Comparison of ENCODE assay signal across 8 mouse cellular contexts in genomic region chr7:19094826-19095750, GRCm38 (mm10). TPM values are rescaled to one million over a fixed set of nuclear protein-coding genes. Genes with fewer than 3 reads are reported as not detected.
DNase-seq lines count a peak whose midpoint lies in the region; ATAC-seq lines count a peak whose summit lies in the region.

No protein-coding gene starts in this region.

- WGBS in heart, embryonic 13.5 days: under 1% methylated on average over 83 of the region's 87 CpGs

- peak overlapping the region; percentile 92 for H3K4me2 ChIP-seq in heart, embryonic 13.5 days

- peak overlapping the region; percentile 97 for H3K9ac ChIP-seq in heart, embryonic 13.5 days

- peaks cover 48% of the 10 kb centered on the region for H3K4me1 ChIP-seq in heart, embryonic 13.5 days

- peaks cover 9% of the 10 kb centered on the region for H3K27me3 ChIP-seq in heart, embryonic 13.5 days (replicated peaks)

- H3K27ac ChIP-seq in heart, embryonic 13.5 days (replicated peaks): peak overlapping the region; percentile 99

- no peak for ATAC-seq in heart, embryonic 13.5 days (ENCODE audit: extremely low read depth, insufficient number of reproducible peaks, low FRiP score, low TSS enrichment)
- ATAC-seq in megakaryocyte, adult 5-6 weeks (ENCODE audit: poor library complexity, severe bottlenecking): 0 out of 2 replicates have a peak, but pooled peaks have one; percentile 7

- no peaks in the 10 kb centered on the region for H3K9me3 ChIP-seq in heart, embryonic 13.5 days

- intact Hi-C loops in left cerebral cortex, postnatal 14 days (cut with DNase I): no loop called here

- peaks cover 36% of the 10 kb centered on the region for H3K36me3 ChIP-seq in heart, embryonic 13.5 days

- H3K4me3 ChIP-seq in heart, embryonic 13.5 days: peak overlapping the region; percentile 86

- peak; percentile 70 for DNase-seq in urinary bladder, adult 2 months (ENCODE audit: low spot score)
- no peak for DNase-seq in urinary bladder, postnatal 10 days (ENCODE audit: low spot score)
- DNase-seq in embryo, embryonic 10.5 days (ENCODE audit: low spot score): peak; percentile 55
- DNase-seq in kidney, postnatal 10 days: peak; percentile 80
- DNase-seq in thymus, postnatal 0 days (ENCODE audit: low spot score): peak; percentile 48
- no peak for DNase-seq in left cerebral cortex, postnatal 14 days (ENCODE audit: low spot score in 2 of 2)

RNA-seq across cellular contexts. Expression of gene Six5, which starts 0.7 kb away (rescaled TPM):
- 59.1 and 60.2 TPM in 2 replicates for polyA plus RNA-seq in urinary bladder, adult 2 months (2012; rRNA removed)
- polyA plus RNA-seq in heart, embryonic 13.5 days (2015; fragmentation: Nextera tagmentation; extraction: Ambion mirVana): 5.9 and 6.0 TPM in 2 replicates
- 0.18 TPM in 1 of 2 replicates, not detected in the other for total RNA-seq in megakaryocyte, adult 5-6 weeks (2015)
- 0.04 and 0.07 TPM in 2 replicates for total RNA-seq in megakaryocyte, adult 5-6 weeks (2017)
- 1.2 and 1.5 TPM in 2 replicates for polyA plus RNA-seq in thymus, postnatal 0 days (2015; fragmentation: Nextera tagmentation; extraction: Ambion mirVana)
- 1 to 10 TPM; 1.6 TPM for total RNA-seq in left cerebral cortex, postnatal 14 days (2021)

RNA-seq across cellular contexts. Expression of gene Dmpk, which starts 11.4 kb away (rescaled TPM):
- polyA plus RNA-seq in urinary bladder, adult 2 months (2012; rRNA removed): 525 and 848 TPM in 2 replicates
- 19.3 and 20.0 TPM in 2 replicates for polyA plus RNA-seq in heart, embryonic 13.5 days (2015; fragmentation: Nextera tagmentation; extraction: Ambion mirVana)
- total RNA-seq in megakaryocyte, adult 5-6 weeks (2015): 2.2 and 5.4 TPM in 2 replicates
- total RNA-seq in megakaryocyte, adult 5-6 weeks (2017): 2.7 and 3.1 TPM in 2 replicates
- polyA plus RNA-seq in thymus, postnatal 0 days (2015; fragmentation: Nextera tagmentation; extraction: Ambion mirVana): 2.8 and 3.7 TPM in 2 replicates
- total RNA-seq in left cerebral cortex, postnatal 14 days (2021): 10 to 100 TPM; 34.3 to 36.7 TPM

RNA-seq across cellular contexts. Expression of gene Dmwd, which starts 19.1 kb away (rescaled TPM):
- 44.9 and 46.4 TPM in 2 replicates for polyA plus RNA-seq in urinary bladder, adult 2 months (2012; rRNA removed)
- 11.3 and 13.9 TPM in 2 replicates for polyA plus RNA-seq in heart, embryonic 13.5 days (2015; fragmentation: Nextera tagmentation; extraction: Ambion mirVana)
- 4.1 and 6.2 TPM in 2 replicates for total RNA-seq in megakaryocyte, adult 5-6 weeks (2015)
- total RNA-seq in megakaryocyte, adult 5-6 weeks (2017): 1.0 and 1.3 TPM in 2 replicates
- polyA plus RNA-seq in thymus, postnatal 0 days (2015; fragmentation: Nextera tagmentation; extraction: Ambion mirVana): 4.3 and 5.0 TPM in 2 replicates
- 100 to 1,000 TPM; 151 to 162 TPM for total RNA-seq in left cerebral cortex, postnatal 14 days (2021)

RNA-seq across cellular contexts. Expression of gene Gm4969, which starts 23.1 kb away (rescaled TPM):
- 0.13 and 0.40 TPM in 2 replicates for polyA plus RNA-seq in urinary bladder, adult 2 months (2012; rRNA removed)
- 1.2 and 2.1 TPM in 2 replicates for polyA plus RNA-seq in heart, embryonic 13.5 days (2015; fragmentation: Nextera tagmentation; extraction: Ambion mirVana)
- total RNA-seq in megakaryocyte, adult 5-6 weeks (2015): 0.05 TPM in 1 of 2 replicates, not detected in the other
- 0.29 TPM in 1 of 2 replicates, not detected in the other for total RNA-seq in megakaryocyte, adult 5-6 weeks (2017)
- 0.70 and 0.72 TPM in 2 replicates for polyA plus RNA-seq in thymus, postnatal 0 days (2015; fragmentation: Nextera tagmentation; extraction: Ambion mirVana)
- under 1 TPM; 0.48 to 0.76 TPM for total RNA-seq in left cerebral cortex, postnatal 14 days (2021)

RNA-seq across cellular contexts. Expression of gene Fbxo46, which starts 24.6 kb away (rescaled TPM):
- 7.2 and 7.7 TPM in 2 replicates for polyA plus RNA-seq in urinary bladder, adult 2 months (2012; rRNA removed)
- 8.0 and 8.6 TPM in 2 replicates for polyA plus RNA-seq in heart, embryonic 13.5 days (2015; fragmentation: Nextera tagmentation; extraction: Ambion mirVana)
- total RNA-seq in megakaryocyte, adult 5-6 weeks (2015): 1.5 and 1.9 TPM in 2 replicates
- 6.5 and 6.9 TPM in 2 replicates for total RNA-seq in megakaryocyte, adult 5-6 weeks (2017)
- 16.4 and 16.6 TPM in 2 replicates for polyA plus RNA-seq in thymus, postnatal 0 days (2015; fragmentation: Nextera tagmentation; extraction: Ambion mirVana)
- 10 to 100 TPM; 11.5 to 12.6 TPM for total RNA-seq in left cerebral cortex, postnatal 14 days (2021)

Comparison
In these comparisons a context has a peak if more than half of its experiments do, and no peak if none do; other contexts are left out.
1. DNase-seq: peak in urinary bladder, adult 2 months (single experiment), embryo, embryonic 10.5 days (single experiment), kidney, postnatal 10 days (single experiment) and thymus, postnatal 0 days (single experiment); none in urinary bladder, postnatal 10 days (single experiment) and left cerebral cortex, postnatal 14 days (0 of 2).
2. RNA of gene Dmpk, which starts 11.4 kb away (polyA plus RNA-seq): 525 to 848 TPM in urinary bladder, adult 2 months; 19.3 to 20.0 TPM in heart, embryonic 13.5 days and 2.8 to 3.7 TPM in thymus, postnatal 0 days; every median in the first group is over 10 times any median in the second.